Mouse (Mus musculus): Measurements from ENCODE around the gene Sord.

DNA sequence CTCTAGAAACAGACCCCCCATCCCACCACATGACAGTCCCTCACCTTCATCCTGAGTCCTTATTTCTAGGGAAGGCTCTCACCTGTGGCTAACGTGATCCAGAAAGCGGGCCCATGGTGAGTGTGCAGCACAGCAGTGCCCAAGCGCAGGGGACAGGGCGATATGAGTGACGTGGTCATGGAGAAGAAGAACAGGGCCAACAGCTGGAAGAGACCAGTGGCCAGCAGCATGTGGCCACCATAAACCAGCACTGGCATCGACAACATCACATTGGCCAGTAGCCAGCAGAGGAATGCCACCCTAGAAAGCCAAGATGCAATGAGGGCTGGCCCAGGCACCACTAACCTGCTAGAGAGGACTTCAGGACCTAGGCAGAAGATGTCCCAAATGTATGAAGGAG, 70.0 kb downstream of the Sord start:
- TF ChIP-seq CTCF (IDR thresholded peaks at IDR 0.05; ENCODE audit: low read depth, low read length) (no peak), POLR2A (IDR thresholded peaks at IDR 0.05; ENCODE audit: borderline replicate concordance, low read depth, low read length) (no peak)
